ENCODE assay signal across 8 mouse cellular contexts in genomic region chr1:69242289-69242909, GRCm38 (mm10).
DNase-seq lines count a peak whose midpoint lies in the region; ATAC-seq and TF ChIP-seq lines count a peak whose summit lies in the region.
"Had no signal": no experiment of that assay in that cellular context is flagged by ENCODE, and none has a peak within 500 bp of the region (broad histone marks: within the 10 kb centered on the region; RNA-seq: fewer than 3 reads in every experiment).

No protein-coding gene starts in this region.

- no peaks in the 10 kb centered on the region for H3K4me1 ChIP-seq in lung, embryonic 15.5 days
- H3K4me1 ChIP-seq in forebrain, postnatal 0 days (ENCODE audit: insufficient read depth) = no peaks in the 10 kb centered on the region
- H3K4me1 ChIP-seq in liver, embryonic 13.5 days (replicated peaks) = no peaks in the 10 kb centered on the region
- no peaks in the 10 kb centered on the region for H3K4me1 ChIP-seq in stomach, embryonic 16.5 days (ENCODE audit: control insufficient read depth, insufficient read depth, low read length)

- ATAC-seq in lung, embryonic 15.5 days (ENCODE audit: borderline replicate concordance, extremely low read depth, low FRiP score, low TSS enrichment) = no peak
- ATAC-seq in forebrain, postnatal 0 days = no peak
- no peak for ATAC-seq in liver, embryonic 13.5 days (ENCODE audit: low read depth)
- no peak for ATAC-seq in stomach, embryonic 16.5 days (ENCODE audit: insufficient read depth, low FRiP score)

- H3K4me2 ChIP-seq in lung, embryonic 15.5 days = peak overlapping the region; percentile 61
- peak overlapping the region; percentile 59 for H3K4me2 ChIP-seq in forebrain, postnatal 0 days (ENCODE audit: low read depth)
- peak overlapping the region; percentile 28; the same call in 1 of the 2 replicates for H3K4me2 ChIP-seq in liver, embryonic 13.5 days
- peak overlapping the region; percentile 68 for H3K4me2 ChIP-seq in stomach, embryonic 16.5 days (ENCODE audit: low read depth, low read length)

- no peaks in the 10 kb centered on the region for H3K27me3 ChIP-seq in lung, embryonic 15.5 days
- no peaks in the 10 kb centered on the region for H3K27me3 ChIP-seq in forebrain, postnatal 0 days (ENCODE audit: insufficient read depth, low read length)
- H3K27me3 ChIP-seq in liver, embryonic 13.5 days = no peaks in the 10 kb centered on the region
- no peaks in the 10 kb centered on the region for H3K27me3 ChIP-seq in stomach, embryonic 16.5 days (ENCODE audit: control insufficient read depth, insufficient read depth, low read length)
- H3K27me3 ChIP-seq: Patski had no signal

- H3K9ac ChIP-seq in lung, embryonic 15.5 days = no peak overlapping the region
- H3K9ac ChIP-seq in forebrain, postnatal 0 days = peak overlapping the region; percentile 43
- no peak overlapping the region for H3K9ac ChIP-seq in liver, embryonic 13.5 days
- H3K9ac ChIP-seq in stomach, embryonic 16.5 days (ENCODE audit: low read length) = peak overlapping the region; percentile 50

- peak overlapping the region; percentile 35 for H3K4me3 ChIP-seq in lung, embryonic 15.5 days
- peak overlapping the region; percentile 39 for H3K4me3 ChIP-seq in forebrain, postnatal 0 days (ENCODE audit: low read depth, low read length)
- no peak overlapping the region for H3K4me3 ChIP-seq in liver, embryonic 13.5 days (replicated peaks)
- H3K4me3 ChIP-seq in stomach, embryonic 16.5 days (replicated peaks; ENCODE audit: low read length) = peak overlapping the region; percentile 46

- H3K27ac ChIP-seq in lung, embryonic 15.5 days = no peak overlapping the region
- no peak overlapping the region for H3K27ac ChIP-seq in forebrain, postnatal 0 days (ENCODE audit: low read depth, low read length)
- H3K27ac ChIP-seq in liver, embryonic 13.5 days = no peak overlapping the region
- H3K27ac ChIP-seq in stomach, embryonic 16.5 days (ENCODE audit: low read length) = no peak overlapping the region

- no peak for TF ChIP-seq CTCF in forebrain, postnatal 0 days (IDR thresholded peaks at IDR 0.05; ENCODE audit: low read depth)

- 67% methylated on average over 3 of the region's 3 CpGs for WGBS in lung, embryonic 15.5 days
- WGBS in forebrain, postnatal 0 days = 90% methylated on average over 3 of the region's 3 CpGs
- 67% methylated on average over 3 of the region's 3 CpGs for WGBS in liver, embryonic 13.5 days (ENCODE audit: insufficient replicate concordance)
- WGBS in stomach, embryonic 16.5 days = 82% methylated on average over 3 of the region's 3 CpGs

- H3K36me3 ChIP-seq in lung, embryonic 15.5 days = no peaks in the 10 kb centered on the region
- H3K36me3 ChIP-seq in forebrain, postnatal 0 days (ENCODE audit: insufficient read depth) = no peaks in the 10 kb centered on the region
- H3K36me3 ChIP-seq in liver, embryonic 13.5 days = no peaks in the 10 kb centered on the region
- no peaks in the 10 kb centered on the region for H3K36me3 ChIP-seq in stomach, embryonic 16.5 days (ENCODE audit: control insufficient read depth, insufficient read depth, low read length)

- no peaks in the 10 kb centered on the region for H3K9me3 ChIP-seq in lung, embryonic 15.5 days
- no peaks in the 10 kb centered on the region for H3K9me3 ChIP-seq in forebrain, postnatal 0 days (ENCODE audit: low read length)
- H3K9me3 ChIP-seq in liver, embryonic 13.5 days (replicated peaks) = no peaks in the 10 kb centered on the region
- no peaks in the 10 kb centered on the region for H3K9me3 ChIP-seq in stomach, embryonic 16.5 days (replicated peaks; ENCODE audit: control insufficient read depth, low read length)

- no peak for DNase-seq in lung, postnatal 36 days
- DNase-seq in forebrain, postnatal 0 days = no peak
- no peak for DNase-seq in liver, embryonic 13.5 days
- no peak for DNase-seq in urinary bladder, adult 2 months (ENCODE audit: low spot score)
- no peak for DNase-seq in right cerebral cortex, adult 2 months (ENCODE audit: low spot score in 2 of 2)

Comparison
In these comparisons a context has a peak if more than half of its experiments do, and no peak if none do; other contexts are left out.
1. H3K9ac ChIP-seq: peak in forebrain, postnatal 0 days (single experiment) and stomach, embryonic 16.5 days (single experiment); none in lung, embryonic 15.5 days (single experiment) and liver, embryonic 13.5 days (single experiment).
2. Peak in every context shown above with its lines, with median percentiles within 50 percentile points of each other: H3K4me2 ChIP-seq.